ENCODE assay signal across 11 mouse cellular contexts in the genomic region with DNA sequence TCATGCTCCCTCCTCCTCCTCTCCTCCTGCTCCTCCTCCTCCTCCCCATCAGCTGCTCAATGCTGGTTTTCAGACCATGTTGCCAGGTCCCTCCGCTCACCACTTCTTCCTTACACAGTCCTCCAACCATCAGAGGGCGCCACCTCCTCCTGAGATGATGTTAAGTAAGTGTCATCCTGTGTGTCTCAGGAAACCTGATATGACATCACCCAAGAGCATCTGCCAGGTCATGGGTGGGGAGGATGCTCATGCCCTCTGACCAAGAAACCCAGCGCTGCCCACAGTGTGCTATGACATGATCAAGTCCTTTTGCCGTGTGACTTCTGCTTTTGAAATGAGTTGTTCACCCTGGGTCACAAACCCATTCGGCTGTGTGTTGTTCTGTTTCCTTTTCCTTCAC. TPM values are rescaled to one million over a fixed set of nuclear protein-coding genes. Genes with fewer than 3 reads are reported as not detected.
DNase-seq lines count a peak whose midpoint lies in the region; ATAC-seq and TF ChIP-seq lines count a peak whose summit lies in the region.
"Had no signal": no experiment of that assay in that cellular context is flagged by ENCODE, and none has a peak within 500 bp of the region (broad histone marks: within the 10 kb centered on the region; RNA-seq: fewer than 3 reads in every experiment).

No protein-coding gene starts in this region.

- no peak overlapping the region for H3K4me2 ChIP-seq in forebrain, embryonic 14.5 days (ENCODE audit: low read length)
- H3K4me2 ChIP-seq: hindbrain, embryonic 14.5 days; neural tube, embryonic 13.5 days had no signal

- H3K27me3 ChIP-seq in small intestine, adult 2 months (ENCODE audit: control insufficient read depth, insufficient read depth, low read length), result no peaks in the 10 kb centered on the region
- H3K27me3 ChIP-seq in forebrain, embryonic 14.5 days (replicated peaks; ENCODE audit: control insufficient read depth, insufficient read depth, low read length), result no peaks in the 10 kb centered on the region
- H3K27me3 ChIP-seq: neural tube, embryonic 13.5 days had no signal

- H3K9me3 ChIP-seq in forebrain, embryonic 14.5 days (replicated peaks; ENCODE audit: control insufficient read depth, low read length), result no peaks in the 10 kb centered on the region
- H3K9me3 ChIP-seq: neural tube, embryonic 13.5 days had no signal

- no peak overlapping the region for H3K4me3 ChIP-seq in gastrocnemius, adult 2 months
- H3K4me3 ChIP-seq in small intestine, adult 2 months (ENCODE audit: low read depth, low read length), result no peak overlapping the region
- H3K4me3 ChIP-seq in forebrain, embryonic 14.5 days (ENCODE audit: low read depth, low read length), result no peak overlapping the region
- H3K4me3 ChIP-seq: neural tube, embryonic 13.5 days had no signal

- H3K27ac ChIP-seq in gastrocnemius, adult 2 months, result peak overlapping the region; percentile 35
- H3K27ac ChIP-seq in small intestine, adult 2 months (ENCODE audit: insufficient read depth, low read depth, low read length), result no peak overlapping the region
- H3K27ac ChIP-seq in forebrain, embryonic 14.5 days (ENCODE audit: low read depth, low read length), result no peak overlapping the region
- H3K27ac ChIP-seq: hindbrain, embryonic 14.5 days; neural tube, embryonic 13.5 days had no signal

- no peak overlapping the region for H3K9ac ChIP-seq in forebrain, embryonic 14.5 days (ENCODE audit: low read length)
- H3K9ac ChIP-seq: hindbrain, embryonic 14.5 days; neural tube, embryonic 13.5 days had no signal

- no peak for TF ChIP-seq CTCF in gastrocnemius, adult 2 months (IDR thresholded peaks at IDR 0.05)
- peak; percentile 31; the same call in 1 of the 2 replicates for TF ChIP-seq CTCF in small intestine, adult 2 months (IDR thresholded peaks at IDR 0.05; ENCODE audit: extremely low read depth, insufficient read length, insufficient replicate concordance, low read depth, low read length)

- no peaks in the 10 kb centered on the region for H3K36me3 ChIP-seq in small intestine, adult 2 months (ENCODE audit: control insufficient read depth, insufficient read depth, low read length)
- no peaks in the 10 kb centered on the region for H3K36me3 ChIP-seq in forebrain, embryonic 14.5 days (ENCODE audit: control insufficient read depth, insufficient read depth, low read length)
- H3K36me3 ChIP-seq: neural tube, embryonic 13.5 days had no signal

- 82% methylated on average over 5 of the region's 5 CpGs for WGBS in small intestine, adult 2 months
- WGBS in forebrain, embryonic 14.5 days, result 82% methylated on average over 5 of the region's 5 CpGs

- peak; percentile 44 for DNase-seq in gastrocnemius, adult 2 months
- DNase-seq in gastrocnemius, adult 8-10 months (ENCODE audit: low spot score in 2 of 2), result no peak
- DNase-seq in retina, postnatal 1 day, result peak; percentile 38
- no peak for DNase-seq in retina, embryonic 14.5 days (ENCODE audit: low spot score)
- peak; percentile 65 for DNase-seq in induced T-regulatory cell, adult 2 months (ENCODE audit: low read depth)
- no peak for DNase-seq in forebrain, embryonic 14.5 days (ENCODE audit: low spot score)
- no peak for DNase-seq in embryo, embryonic 10.5 days (ENCODE audit: low spot score)
- DNase-seq: cerebellum, adult 11 months had no signal

- TF ChIP-seq POLR2A in small intestine, adult 2 months (IDR thresholded peaks at IDR 0.05; ENCODE audit: low read depth, low read length), result no peak

- 0 out of 2 replicates have a peak, but pooled peaks cover 2% of the 10 kb centered on the region for H3K4me1 ChIP-seq in small intestine, adult 2 months (ENCODE audit: control insufficient read depth, insufficient read depth, insufficient read length, low read length)
- no peaks in the 10 kb centered on the region for H3K4me1 ChIP-seq in forebrain, embryonic 14.5 days (ENCODE audit: control insufficient read depth, insufficient read depth, low read length)

- ATAC-seq in forebrain, embryonic 14.5 days, result no peak

- intact Hi-C loops in gastrocnemius, adult 2 months (cut with DNase I), result no loop called here

RNA-seq across cellular contexts. Expression of a gene that starts 12.1 kb away (rescaled TPM):
- under 1 TPM; 0.70 to 0.82 TPM for total RNA-seq in gastrocnemius, adult 2 months (2021)
- total RNA-seq in gastrocnemius, adult 8-10 months (2022), result under 1 TPM; 0.51 to 0.94 (median 0.78) TPM
- 2.6 and 4.0 TPM in 2 replicates for polyA plus RNA-seq in small intestine, adult 2 months (2012; rRNA removed)
- polyA plus RNA-seq in forebrain, embryonic 14.5 days (2014; fragmentation: Nextera tagmentation; extraction: Ambion mirVana), result 0.89 and 2.0 TPM in 2 replicates

RNA-seq across cellular contexts. Expression of a gene that starts 35.1 kb away (rescaled TPM):
- not detected for total RNA-seq in gastrocnemius, adult 2 months (2021)
- total RNA-seq in gastrocnemius, adult 8-10 months (2022), result not detected
- 1.7 TPM in 1 of 2 replicates, not detected in the other for polyA plus RNA-seq in small intestine, adult 2 months (2012; rRNA removed)
- 0.47 and 0.94 TPM in 2 replicates for polyA plus RNA-seq in forebrain, embryonic 14.5 days (2014; fragmentation: Nextera tagmentation; extraction: Ambion mirVana)

Comparison
In these comparisons a context has a peak if more than half of its experiments do, and no peak if none do; other contexts are left out.
1. DNase-seq: peak in gastrocnemius, adult 2 months (single experiment), retina, postnatal 1 day (single experiment) and induced T-regulatory cell, adult 2 months (single experiment); none in gastrocnemius, adult 8-10 months (0 of 2), retina, embryonic 14.5 days (single experiment), forebrain, embryonic 14.5 days (single experiment) and embryo, embryonic 10.5 days (single experiment).